Mouse (Mus musculus) limb, embryonic 12.5 days (tissue): ENCODE results near the gene Bdh2. TPM values are rescaled to one million over a fixed set of nuclear protein-coding genes. Genes with fewer than 3 reads are reported as not detected.

Source experiments
- ATAC-seq: fragments of 200-750 bp; cut with Nextera tagmentation; 2 replicates; pipeline ENCODE4 v1.8.0; 2017; ENCODE audit warnings: low read depth, moderate TSS enrichment; ENCODE audit not compliant: insufficient number of reproducible peaks, insufficient read depth, low FRiP score, low TSS enrichment
- H3K27ac ChIP-seq: fragments of 300-500 bp; sonication (generic); 2 replicates; pipeline ENCODE4 v1.5.1; 2016; ENCODE audit warnings: mild to moderate bottlenecking, moderate library complexity
- H3K27me3 ChIP-seq: fragments of 300-500 bp; sonication (generic); 2 replicates; pipeline ENCODE4 v1.6.1; 2016; ENCODE audit warnings: mild to moderate bottlenecking, moderate library complexity
- H3K36me3 ChIP-seq: fragments of 300-500 bp; sonication (generic); 2 replicates; pipeline ENCODE4 v1.6.1; 2016; ENCODE audit warnings: mild to moderate bottlenecking, moderate library complexity
- H3K4me1 ChIP-seq: fragments of 300-500 bp; sonication (generic); replicated peaks from 2 replicates; pipeline ENCODE4 v1.6.1; 2016
- H3K4me2 ChIP-seq: fragments of 300-500 bp; sonication (generic); 2 replicates; pipeline ENCODE4 v1.6.1; 2016; ENCODE audit warnings: mild to moderate bottlenecking, moderate library complexity
- H3K4me3 ChIP-seq: fragments of 300-500 bp; sonication (generic); replicated peaks from 2 replicates; pipeline ENCODE4 v1.5.1; 2016; ENCODE audit warnings: mild to moderate bottlenecking
- H3K9ac ChIP-seq: fragments of 300-500 bp; sonication (generic); replicated peaks from 2 replicates; pipeline ENCODE4 v1.6.1; 2016; ENCODE audit warnings: mild to moderate bottlenecking, moderate library complexity
- H3K9me3 ChIP-seq: fragments of 300-500 bp; sonication (generic); 2 replicates; pipeline ENCODE4 v1.6.1; 2016; ENCODE audit warnings: mild to moderate bottlenecking, moderate library complexity
- WGBS: fragments of 180-500 bp; shearing (Covaris S2); methylation state at CpG from one replicate; pipeline ENCODE4 v1.1.7; 2016; 5-methylcytosine and 5-hydroxymethylcytosine counted together
- polyA plus RNA-seq: library from polyadenylated mRNA; unstranded; fragments of >200 nt; fragmentation: Nextera tagmentation; extraction: Ambion mirVana; gene quantifications from 2 replicates; pipeline ENCODE4 v1.2.1, GENCODE M21; 2016

Gene Bdh2
- polyA plus RNA-seq: 13.4 and 14.0 TPM in 2 replicates

GRCm38 (mm10) chr3:135280669-135281415, at the start of gene Bdh2:
Bdh2 (plus strand) TSS chr3:135281221.
- ATAC-seq: peak; percentile 73
- WGBS: 26% methylated on average over 14 of the region's 14 CpGs

GRCm38 (mm10) chr3:135232058-135232457, 49.0 kb upstream of the Bdh2 start:
- WGBS: 78% methylated on average over 3 of the region's 3 CpGs
- ATAC-seq: no peak
- Histone ChIP-seq H3K36me3 (peaks cover 75% of the 10 kb centered on the region), H3K27me3 (no peaks in the 10 kb centered on the region), H3K9ac (no peak overlapping the region), H3K4me3 (no peak overlapping the region), H3K9me3 (no peaks in the 10 kb centered on the region), H3K4me2 (no peak overlapping the region), H3K4me1 (no peaks in the 10 kb centered on the region), H3K27ac (no peak overlapping the region)

More at GRCm38 (mm10) chr3:135280669-135281415, at the start of gene Bdh2:
- peak within 1 kb of the TSS; percentile 41 for H3K4me2 ChIP-seq
- H3K27me3 ChIP-seq: no peaks in the 10 kb centered on the region
- H3K36me3 ChIP-seq: no peaks in the 10 kb centered on the region
- no peaks in the 10 kb centered on the region for H3K9me3 ChIP-seq
- H3K4me1 ChIP-seq: peaks cover 9% of the 10 kb centered on the region
- peak within 1 kb of the TSS; percentile 62; the same call in 1 of the 2 replicates for H3K27ac ChIP-seq
- 0 out of 2 replicates have a peak within 1 kb of the TSS, but pooled peaks have one; percentile 18 for H3K4me3 ChIP-seq
- H3K9ac ChIP-seq: no peak within 1 kb of the TSS

GRCm38 (mm10) chr3:135232462-135232861, 48.6 kb upstream of the Bdh2 start:
- H3K36me3 ChIP-seq: peaks cover 79% of the 10 kb centered on the region
- no peak for ATAC-seq
- H3K9me3 ChIP-seq: no peaks in the 10 kb centered on the region
- no peak overlapping the region for H3K4me2 ChIP-seq
- H3K27me3 ChIP-seq: no peaks in the 10 kb centered on the region
- 91% methylated on average over 3 of the region's 3 CpGs for WGBS
- H3K9ac ChIP-seq: no peak overlapping the region
- H3K4me3 ChIP-seq: no peak overlapping the region
- H3K27ac ChIP-seq: no peak overlapping the region
- H3K4me1 ChIP-seq: no peaks in the 10 kb centered on the region

- Histone ChIP-seq H3K9ac (no peak overlapping the region), H3K27me3 (no peaks in the 10 kb centered on the region), H3K27ac (no peak overlapping the region), H3K4me1 (no peaks in the 10 kb centered on the region), H3K4me3 (no peak overlapping the region), H3K4me2 (no peak overlapping the region), H3K36me3 (peaks cover 96% of the 10 kb centered on the region), H3K9me3 (no peaks in the 10 kb centered on the region)
- no peak for ATAC-seq
These were observed 35.3 kb upstream of the Bdh2 start for GRCm38 (mm10) chr3:135245733-135246132.

- Histone ChIP-seq H3K27ac (no peak overlapping the region), H3K9me3 (no peaks in the 10 kb centered on the region), H3K4me2 (no peak overlapping the region), H3K4me3 (no peak overlapping the region), H3K27me3 (no peaks in the 10 kb centered on the region), H3K4me1 (no peaks in the 10 kb centered on the region), H3K9ac (no peak overlapping the region), H3K36me3 (peaks cover 97% of the 10 kb centered on the region)
- WGBS: 97% methylated on average over 6 of the region's 6 CpGs
- ATAC-seq: no peak
These were observed 34.2 kb upstream of the Bdh2 start for GRCm38 (mm10) chr3:135246828-135247227.

GRCm38 (mm10) chr3:135249104-135249503, 31.9 kb upstream of the Bdh2 start:
- Histone ChIP-seq H3K9ac (no peak overlapping the region), H3K4me3 (no peak overlapping the region), H3K36me3 (peaks cover 84% of the 10 kb centered on the region), H3K27ac (no peak overlapping the region), H3K4me1 (no peaks in the 10 kb centered on the region), H3K27me3 (no peaks in the 10 kb centered on the region), H3K9me3 (no peaks in the 10 kb centered on the region), H3K4me2 (no peak overlapping the region)
- no peak for ATAC-seq
- WGBS: 83% methylated on average over 6 of the region's 6 CpGs

GRCm38 (mm10) chr3:135251825-135252224, 29.2 kb upstream of the Bdh2 start:
- no peak overlapping the region for H3K27ac ChIP-seq
- no peaks in the 10 kb centered on the region for H3K9me3 ChIP-seq
- H3K4me1 ChIP-seq: no peaks in the 10 kb centered on the region
- no peak overlapping the region for H3K4me3 ChIP-seq
- WGBS: 88% methylated on average over 6 of the region's 6 CpGs
- no peak overlapping the region for H3K4me2 ChIP-seq
- ATAC-seq: no peak
- H3K36me3 ChIP-seq: peaks cover 77% of the 10 kb centered on the region
- no peaks in the 10 kb centered on the region for H3K27me3 ChIP-seq
- H3K9ac ChIP-seq: no peak overlapping the region

GRCm38 (mm10) chr3:135254784-135255183, 26.2 kb upstream of the Bdh2 start:
- no peak overlapping the region for H3K4me2 ChIP-seq
- H3K36me3 ChIP-seq: peaks cover 79% of the 10 kb centered on the region
- ATAC-seq: no peak
- H3K9ac ChIP-seq: no peak overlapping the region
- no peaks in the 10 kb centered on the region for H3K9me3 ChIP-seq
- H3K27ac ChIP-seq: no peak overlapping the region
- H3K4me1 ChIP-seq: no peaks in the 10 kb centered on the region
- no peak overlapping the region for H3K4me3 ChIP-seq
- H3K27me3 ChIP-seq: no peaks in the 10 kb centered on the region

- WGBS: 85% methylated on average over 10 of the region's 10 CpGs
- Histone ChIP-seq H3K27ac (no peak overlapping the region), H3K27me3 (no peaks in the 10 kb centered on the region), H3K9me3 (no peaks in the 10 kb centered on the region), H3K4me3 (no peak overlapping the region), H3K36me3 (peaks cover 87% of the 10 kb centered on the region), H3K4me2 (no peak overlapping the region), H3K9ac (no peak overlapping the region), H3K4me1 (no peaks in the 10 kb centered on the region)
- no peak for ATAC-seq
These were observed 22.1 kb upstream of the Bdh2 start for GRCm38 (mm10) chr3:135258919-135259318.

GRCm38 (mm10) chr3:135260233-135260632, 20.8 kb upstream of the Bdh2 start:
- 94% methylated on average over 7 of the region's 7 CpGs for WGBS
- Histone ChIP-seq H3K36me3 (peaks cover 95% of the 10 kb centered on the region), H3K27ac (no peak overlapping the region)

GRCm38 (mm10) chr3:135268616-135269015, 12.4 kb upstream of the Bdh2 start:
- no peaks in the 10 kb centered on the region for H3K27me3 ChIP-seq
- no peaks in the 10 kb centered on the region for H3K4me1 ChIP-seq
- H3K4me3 ChIP-seq: no peak overlapping the region
- no peak overlapping the region for H3K27ac ChIP-seq
- H3K4me2 ChIP-seq: no peak overlapping the region
- no peaks in the 10 kb centered on the region for H3K9me3 ChIP-seq
- ATAC-seq: no peak
- no peak overlapping the region for H3K9ac ChIP-seq
- WGBS: 89% methylated on average over 5 of the region's 5 CpGs
- H3K36me3 ChIP-seq: peaks cover 90% of the 10 kb centered on the region

More at GRCm38 (mm10) chr3:135260233-135260632, 20.8 kb upstream of the Bdh2 start:
- no peak overlapping the region for H3K4me2 ChIP-seq
- no peak overlapping the region for H3K9ac ChIP-seq
- no peak for ATAC-seq
- H3K27me3 ChIP-seq: no peaks in the 10 kb centered on the region
- H3K9me3 ChIP-seq: no peaks in the 10 kb centered on the region
- H3K4me3 ChIP-seq: no peak overlapping the region
- no peaks in the 10 kb centered on the region for H3K4me1 ChIP-seq
